Mouse (Mus musculus): ENCODE data around the gene Dgkd.
"Not testable (repeated sequence)": the region's sequence is repeated elsewhere in the genome, so short reads cannot be mapped to it uniquely, and the experiment has no call there.

Dgkd gene

GRCm38 (mm10) chr1:87852892-87853600 lies at the start of gene Dgkd:
Gene Dgkd, plus strand, starts transcription at chr1:87853287.
- peak; percentile 80 for DNase-seq (ENCODE audit: low read depth, low spot score)

- DNase-seq (ENCODE audit: low read depth, low spot score): no peak
Observed at GRCm38 (mm10) chr1:87803576-87803975, 49.5 kb upstream of the Dgkd start, which contains the start of gene Sag. Gene Sag, plus strand, starts transcription at chr1:87803680.

- no peak for DNase-seq (ENCODE audit: low read depth, low spot score)
Observed at GRCm38 (mm10) chr1:87807751-87808150, 45.3 kb upstream of the Dgkd start.

GRCm38 (mm10) chr1:87811391-87811790 lies 41.7 kb upstream of the Dgkd start:
- no peak for DNase-seq (ENCODE audit: low read depth, low spot score)

GRCm38 (mm10) chr1:87812061-87812460 lies 41.0 kb upstream of the Dgkd start:
- no peak for DNase-seq (ENCODE audit: low read depth, low spot score)

GRCm38 (mm10) chr1:87813155-87813554 lies 39.9 kb upstream of the Dgkd start:
- no peak for DNase-seq (ENCODE audit: low read depth, low spot score)

GRCm38 (mm10) chr1:87813681-87814080 lies 39.4 kb upstream of the Dgkd start:
- no peak for DNase-seq (ENCODE audit: low read depth, low spot score)

GRCm38 (mm10) chr1:87824420-87824995 lies 28.6 kb upstream of the Dgkd start:
- DNase-seq (ENCODE audit: low read depth, low spot score): no peak

GRCm38 (mm10) chr1:87825281-87825680 lies 27.8 kb upstream of the Dgkd start:
- DNase-seq (ENCODE audit: low read depth, low spot score): no peak

- no peak for DNase-seq (ENCODE audit: low read depth, low spot score)
Observed at GRCm38 (mm10) chr1:87825991-87826390, 27.1 kb upstream of the Dgkd start.

GRCm38 (mm10) chr1:87826474-87826873 lies 26.6 kb upstream of the Dgkd start:
- DNase-seq (ENCODE audit: low read depth, low spot score): no peak

- DNase-seq (ENCODE audit: low read depth, low spot score): not testable (repeated sequence)
Observed at GRCm38 (mm10) chr1:87827476-87827875, 25.6 kb upstream of the Dgkd start.

GRCm38 (mm10) chr1:87828185-87828584 lies 24.9 kb upstream of the Dgkd start:
- DNase-seq (ENCODE audit: low read depth, low spot score): no peak

- no peak for DNase-seq (ENCODE audit: low read depth, low spot score)
Observed at GRCm38 (mm10) chr1:87828926-87829580, 24.0 kb upstream of the Dgkd start.

GRCm38 (mm10) chr1:87829621-87830211 lies 23.4 kb upstream of the Dgkd start:
- no peak for DNase-seq (ENCODE audit: low read depth, low spot score)

- no peak for DNase-seq (ENCODE audit: low read depth, low spot score)
Observed at GRCm38 (mm10) chr1:87836453-87836852, 16.6 kb upstream of the Dgkd start.

- no peak for DNase-seq (ENCODE audit: low read depth, low spot score)
Observed at GRCm38 (mm10) chr1:87837018-87837417, 16.1 kb upstream of the Dgkd start.

- DNase-seq (ENCODE audit: low read depth, low spot score): no peak
Observed at GRCm38 (mm10) chr1:87840411-87841208, 12.5 kb upstream of the Dgkd start.

GRCm38 (mm10) chr1:87846801-87847474 lies 6.1 kb upstream of the Dgkd start:
- no peak for DNase-seq (ENCODE audit: low read depth, low spot score)

GRCm38 (mm10) chr1:87847475-87848168 lies 5.5 kb upstream of the Dgkd start:
- DNase-seq (ENCODE audit: low read depth, low spot score): no peak

All from embryo, embryonic 11.5 days (tissue).